Mouse (Mus musculus) stomach, embryonic 14.5 days (tissue): ENCODE results near the gene 6030445D17Rik. TPM values are rescaled to one million over a fixed set of nuclear protein-coding genes. Genes with fewer than 3 reads are reported as not detected.

Source experiments
- ATAC-seq: fragments of 200-750 bp; cut with Nextera tagmentation; 2 replicates; pipeline ENCODE4 v1.8.0; 2017; ENCODE audit warnings: low read depth, moderate TSS enrichment; ENCODE audit not compliant: insufficient number of reproducible peaks, insufficient read depth, low FRiP score
- H3K27ac ChIP-seq: fragments of 300-500 bp; sonication (generic); 2 replicates; pipeline ENCODE4 v1.5.1; 2014; ENCODE audit warnings: mild to moderate bottlenecking, low read length, moderate library complexity, mixed read lengths
- H3K27me3 ChIP-seq: fragments of 300-500 bp; sonication (generic); 2 replicates; pipeline ENCODE4 v1.6.1; 2014; ENCODE audit warnings: low read length, control low read depth, mixed read lengths; ENCODE audit not compliant: control insufficient read depth, insufficient read depth
- H3K36me3 ChIP-seq: fragments of 300-500 bp; sonication (generic); 2 replicates; pipeline ENCODE4 v1.6.1; 2014; ENCODE audit warnings: mild to moderate bottlenecking, control low read depth, low read length, moderate library complexity, mixed read lengths; ENCODE audit not compliant: control insufficient read depth, insufficient read depth
- H3K4me1 ChIP-seq: fragments of 300-500 bp; sonication (generic); 2 replicates; pipeline ENCODE4 v1.6.1; 2014; ENCODE audit warnings: low read length, control low read depth, mixed read lengths; ENCODE audit not compliant: control insufficient read depth, insufficient read depth
- H3K4me2 ChIP-seq: fragments of 300-500 bp; sonication (generic); replicated peaks from 2 replicates; pipeline ENCODE4 v1.6.1; 2014; ENCODE audit warnings: low read depth, low read length, control low read depth
- H3K4me3 ChIP-seq: fragments of 300-500 bp; sonication (generic); 2 replicates; pipeline ENCODE4 v1.5.1; 2014; ENCODE audit warnings: low read depth, low read length, control low read depth
- H3K9ac ChIP-seq: fragments of 300-500 bp; sonication (generic); replicated peaks from 2 replicates; pipeline ENCODE4 v1.6.1; 2014; ENCODE audit warnings: low read depth, mild to moderate bottlenecking, control low read depth, low read length, moderate library complexity, mixed read lengths
- H3K9me3 ChIP-seq: fragments of 300-500 bp; sonication (generic); 2 replicates; pipeline ENCODE4 v1.6.1; 2016; ENCODE audit warnings: low read depth, low read length, control low read depth; ENCODE audit not compliant: control insufficient read depth
- WGBS: fragments of 180-500 bp; shearing (Covaris S2); extraction: QIAGEN DNeasy Blood & Tissue Kit; methylation state at CpG from one replicate; pipeline ENCODE4 v1.1.7; 2014; 5-methylcytosine and 5-hydroxymethylcytosine counted together
- polyA plus RNA-seq: library from polyadenylated mRNA; unstranded; fragments of >200 nt; fragmentation: Nextera tagmentation; extraction: Ambion mirVana; gene quantifications from 2 replicates; pipeline ENCODE4 v1.2.1, GENCODE M21; 2014

Gene 6030445D17Rik
- polyA plus RNA-seq, 1 experiment from 2014 or later = 0.46 TPM

DNA sequence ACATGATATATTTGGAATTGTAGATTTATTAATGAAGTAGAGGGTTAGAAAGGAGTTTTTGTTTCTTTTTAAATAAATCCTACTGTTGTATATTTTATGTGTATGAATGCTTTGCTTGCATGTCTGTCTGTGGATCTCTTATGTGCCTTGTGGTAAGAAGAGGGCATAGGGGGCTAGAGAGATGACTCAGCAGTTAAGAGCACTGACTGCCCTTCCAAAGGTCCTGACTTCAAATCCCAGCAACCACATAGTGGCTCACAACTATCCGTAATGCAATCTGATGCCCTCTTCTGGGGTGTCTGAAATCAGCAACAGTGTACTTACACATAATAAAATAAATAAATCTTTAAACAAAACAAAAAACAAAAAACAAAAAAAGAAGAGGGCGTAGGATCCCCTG, 24.5 kb downstream of the 6030445D17Rik start:
- 92% methylated on average over 2 of the region's 2 CpGs for WGBS

GRCm38 (mm10) chr4:136495993-136496392, 33.9 kb downstream of the 6030445D17Rik start:
- no peak overlapping the region for H3K9ac ChIP-seq

More for the DNA sequence above, 24.5 kb downstream of the 6030445D17Rik start:
- Histone ChIP-seq H3K4me1 (no peaks in the 10 kb centered on the region), H3K9me3 (no peaks in the 10 kb centered on the region), H3K27ac (no peak overlapping the region), H3K27me3 (no peaks in the 10 kb centered on the region), H3K9ac (no peak overlapping the region), H3K4me3 (no peak overlapping the region), H3K4me2 (no peak overlapping the region), H3K36me3 (no peaks in the 10 kb centered on the region)
- ATAC-seq = no peak

GRCm38 (mm10) chr4:136505426-136506215, 43.6 kb downstream of the 6030445D17Rik start:
- Histone ChIP-seq H3K9ac (no peak overlapping the region), H3K27me3 (no peaks in the 10 kb centered on the region), H3K36me3 (no peaks in the 10 kb centered on the region), H3K4me3 (no peak overlapping the region), H3K27ac (no peak overlapping the region), H3K4me1 (no peaks in the 10 kb centered on the region), H3K4me2 (no peak overlapping the region), H3K9me3 (no peaks in the 10 kb centered on the region)
- WGBS = 49% methylated on average over 2 of the region's 2 CpGs
- ATAC-seq = no peak

More at GRCm38 (mm10) chr4:136495993-136496392, 33.9 kb downstream of the 6030445D17Rik start:
- Histone ChIP-seq H3K4me1 (no peaks in the 10 kb centered on the region), H3K27ac (no peak overlapping the region), H3K4me3 (no peak overlapping the region), H3K4me2 (no peak overlapping the region), H3K36me3 (no peaks in the 10 kb centered on the region), H3K27me3 (no peaks in the 10 kb centered on the region), H3K9me3 (no peaks in the 10 kb centered on the region)
- ATAC-seq = no peak

DNA sequence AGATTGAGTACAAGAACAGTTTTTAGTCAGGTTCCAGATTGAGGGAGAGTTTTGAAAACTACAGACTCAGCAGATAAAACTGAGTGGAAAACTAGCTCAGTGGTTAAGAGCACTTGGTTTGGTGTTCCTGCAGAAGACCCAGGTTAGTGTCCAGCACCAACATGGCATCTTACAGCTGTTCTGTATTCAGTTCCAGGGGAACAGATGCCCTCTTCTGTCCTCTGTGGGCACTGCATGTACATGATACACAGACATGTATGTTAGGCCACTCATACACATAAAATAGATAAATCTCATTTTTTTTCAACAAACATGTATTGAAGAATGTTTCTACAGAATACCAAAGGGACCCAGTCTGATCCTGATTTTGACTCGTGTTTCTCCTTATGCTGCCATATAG, 47.8 kb downstream of the 6030445D17Rik start:
- peaks cover 15% of the 10 kb centered on the region for H3K4me1 ChIP-seq
- no peak overlapping the region for H3K4me2 ChIP-seq
- WGBS = 73% methylated on average over 1 of the region's 1 CpGs
- H3K9ac ChIP-seq = no peak overlapping the region
- H3K9me3 ChIP-seq = no peaks in the 10 kb centered on the region
- H3K27me3 ChIP-seq = no peaks in the 10 kb centered on the region
- H3K4me3 ChIP-seq = no peak overlapping the region
- ATAC-seq = no peak
- H3K27ac ChIP-seq = no peak overlapping the region
- no peaks in the 10 kb centered on the region for H3K36me3 ChIP-seq

GRCm38 (mm10) chr4:136511708-136512107, 49.7 kb downstream of the 6030445D17Rik start:
- Histone ChIP-seq H3K9ac (no peak overlapping the region), H3K4me3 (no peak overlapping the region), H3K27me3 (no peaks in the 10 kb centered on the region), H3K9me3 (no peaks in the 10 kb centered on the region), H3K36me3 (no peaks in the 10 kb centered on the region), H3K4me2 (no peak overlapping the region), H3K4me1 (peaks cover 15% of the 10 kb centered on the region), H3K27ac (no peak overlapping the region)
- ATAC-seq = no peak
- 49% methylated on average over 4 of the region's 4 CpGs for WGBS

DNA sequence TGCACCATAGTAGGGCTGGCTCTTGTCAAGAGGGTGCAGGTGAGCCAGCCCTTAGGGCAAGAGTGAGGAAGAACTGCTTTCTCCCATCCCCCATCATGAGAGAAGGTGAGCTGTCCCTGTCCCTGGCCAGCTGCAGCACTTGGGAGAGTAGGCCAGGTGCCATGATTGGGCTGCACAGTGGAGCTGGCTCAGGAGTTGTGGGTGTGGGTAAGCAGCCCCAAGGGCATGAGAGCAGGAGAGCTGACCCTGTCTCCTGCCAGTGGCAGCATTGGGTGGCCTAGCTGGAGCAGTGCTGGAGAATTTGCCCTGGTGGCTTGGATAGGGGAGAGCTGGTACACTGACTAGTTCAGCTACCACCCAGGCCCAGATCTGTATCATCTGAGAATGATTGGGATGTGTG, 50.9 kb downstream of the 6030445D17Rik start:
- no peaks in the 10 kb centered on the region for H3K9me3 ChIP-seq
- no peaks in the 10 kb centered on the region for H3K36me3 ChIP-seq
- no peak overlapping the region for H3K27ac ChIP-seq
- no peak overlapping the region for H3K4me3 ChIP-seq
- no peak for ATAC-seq
- H3K27me3 ChIP-seq = no peaks in the 10 kb centered on the region
- H3K4me1 ChIP-seq = peaks cover 15% of the 10 kb centered on the region
- H3K4me2 ChIP-seq = no peak overlapping the region
- no peak overlapping the region for H3K9ac ChIP-seq

Other genes starting within 250 kb of the 6030445D17Rik start
- 19.7 and 19.8 TPM in 2 replicates for gene Tcea3, start 214.5 kb upstream of the 6030445D17Rik start, polyA plus RNA-seq
- 24.7 and 25.1 TPM in 2 replicates for gene Zfp46, start 177.6 kb upstream of the 6030445D17Rik start, polyA plus RNA-seq
- 157 and 164 TPM in 2 replicates for gene Hnrnpr, start 151.3 kb upstream of the 6030445D17Rik start, polyA plus RNA-seq
- gene Htr1d, start 38.7 kb upstream of the 6030445D17Rik start, polyA plus RNA-seq = 0.31 and 0.42 TPM in 2 replicates
- 114 and 128 TPM in 2 replicates for gene Luzp1, start 7.5 kb downstream of the 6030445D17Rik start, polyA plus RNA-seq
- gene Kdm1a, start 140.5 kb downstream of the 6030445D17Rik start, polyA plus RNA-seq = 52.7 and 55.6 TPM in 2 replicates
- not detected in 2 replicates for gene Tex46, start 148.2 kb downstream of the 6030445D17Rik start, polyA plus RNA-seq
- gene Lactbl1, start 160.4 kb downstream of the 6030445D17Rik start, polyA plus RNA-seq = 0.10 TPM in 1 of 2 replicates, not detected in the other